Mouse (Mus musculus) CH12.LX (cell line): ENCODE data around the gene Cybrd1.

Source experiments
- CTCF ChIP-seq, 2 experiments: IDR thresholded peaks in 1 of 2; conservative IDR thresholded peaks in 1 of 2; 2 replicates each; pipeline ENCODE4 v1.5.1; 2011 to 2012; ENCODE audit warnings: low read depth in 2 of 2, low read length in 2 of 2, improper control_type of control experiment in 1 of 2, inconsistent platforms in 1 of 2, mild to moderate bottlenecking in 1 of 2, moderate library complexity in 1 of 2
- E2F4 ChIP-seq: IDR thresholded peaks from 2 replicates; pipeline ENCODE4 v1.6.1; 2011; ENCODE audit warnings: low read depth, low read length, improper control_type of control experiment; ENCODE audit not compliant: insufficient replicate concordance
- ELF1 ChIP-seq: IDR thresholded peaks from 2 replicates; pipeline ENCODE4 v1.6.1; 2014; ENCODE audit warnings: low read depth, mild to moderate bottlenecking, inconsistent platforms, low read length, improper control_type of control experiment
- EP300 ChIP-seq: IDR thresholded peaks from 2 replicates; pipeline ENCODE4 v1.6.1; 2011; ENCODE audit warnings: low read length, improper control_type of control experiment
- MAX ChIP-seq: IDR thresholded peaks from 2 replicates; pipeline ENCODE4 v1.6.1; 2011; ENCODE audit warnings: low read length, improper control_type of control experiment
- MEF2A ChIP-seq: IDR thresholded peaks from 2 replicates; pipeline ENCODE4 v1.6.1; 2014; ENCODE audit warnings: low read depth, mild to moderate bottlenecking, inconsistent platforms, low read length, improper control_type of control experiment, borderline replicate concordance
- MXI1 ChIP-seq: IDR thresholded peaks from 2 replicates; pipeline ENCODE4 v1.6.1; 2011; ENCODE audit warnings: mild to moderate bottlenecking, low read depth, low read length, improper control_type of control experiment
- NELFE ChIP-seq: IDR thresholded peaks from 2 replicates; pipeline ENCODE4 v1.6.1; 2011; ENCODE audit warnings: low read depth, low read length, improper control_type of control experiment
- POLR2A ChIP-seq: IDR thresholded peaks from 2 replicates; pipeline ENCODE4 v1.6.1; 2011; ENCODE audit warnings: low read depth, mild to moderate bottlenecking, improper control_type of control experiment, low read length
- POLR2AphosphoS2 ChIP-seq: IDR thresholded peaks from 2 replicates; pipeline ENCODE4 v1.6.1; 2011; ENCODE audit warnings: low read depth, low read length, improper control_type of control experiment
- TCF12 ChIP-seq: IDR thresholded peaks from 2 replicates; pipeline ENCODE4 v1.6.1; 2014; ENCODE audit warnings: low read depth, mild to moderate bottlenecking, inconsistent platforms, low read length, improper control_type of control experiment
- ZMIZ1 ChIP-seq: IDR thresholded peaks from 2 replicates; pipeline ENCODE4 v1.6.1; 2012; ENCODE audit warnings: low read depth, mild to moderate bottlenecking, inconsistent platforms, low read length, improper control_type of control experiment
- ZNF384 ChIP-seq: IDR thresholded peaks from 2 replicates; pipeline ENCODE4 v1.6.1; 2012; ENCODE audit warnings: low read depth, low read length, improper control_type of control experiment, inconsistent platforms

DNA sequence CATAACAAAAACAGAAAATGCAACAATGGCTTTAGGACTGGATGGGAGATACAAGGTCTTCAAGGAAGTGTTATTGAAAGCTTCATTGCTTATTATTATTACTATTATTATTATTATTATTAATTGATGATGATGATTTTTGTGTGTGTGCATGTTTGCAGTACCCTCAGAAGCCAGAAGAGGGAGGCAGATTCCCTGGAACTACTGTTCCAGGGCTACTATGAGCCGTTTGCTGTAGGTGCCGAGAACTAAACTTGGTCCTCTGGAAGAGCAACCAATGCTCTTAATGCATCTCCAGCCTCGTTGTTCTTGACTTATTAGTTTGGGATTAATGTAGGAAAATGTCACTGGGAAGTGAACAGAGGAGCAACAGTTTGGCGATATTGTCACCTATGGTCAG, 34.4 kb downstream of the Cybrd1 start:
- TF ChIP-seq CTCF (conservative IDR thresholded peaks at IDR 0.05 in 1 of 2, IDR thresholded peaks at IDR 0.05 in 1 of 2; ENCODE audit: low read depth in 2 of 2, low read length in 2 of 2) (peak in 1 of 2 experiments; percentile 31; a peak in 2 of 4 replicates), POLR2A (no peak), EP300 (no peak), ELF1 (no peak), TCF12 (no peak), ZNF384 (no peak), MEF2A (no peak), NELFE (no peak), ZMIZ1 (no peak), MXI1 (no peak), MAX (no peak), E2F4 (no peak), POLR2AphosphoS2 (no peak)
